Mouse (Mus musculus) monocyte, adult 59 days (primary cell): Measurements from ENCODE around the gene Gypa. TPM values are rescaled to one million over a fixed set of nuclear protein-coding genes. Genes with fewer than 3 reads are reported as not detected.

Experiments
- total RNA-seq, 2 experiments: library from RNA; stranded (reverse); gene quantifications; one replicate each; pipeline ENCODE4 v1.2.4; 2023

The Gypa gene
- not detected for total RNA-seq

DNA sequence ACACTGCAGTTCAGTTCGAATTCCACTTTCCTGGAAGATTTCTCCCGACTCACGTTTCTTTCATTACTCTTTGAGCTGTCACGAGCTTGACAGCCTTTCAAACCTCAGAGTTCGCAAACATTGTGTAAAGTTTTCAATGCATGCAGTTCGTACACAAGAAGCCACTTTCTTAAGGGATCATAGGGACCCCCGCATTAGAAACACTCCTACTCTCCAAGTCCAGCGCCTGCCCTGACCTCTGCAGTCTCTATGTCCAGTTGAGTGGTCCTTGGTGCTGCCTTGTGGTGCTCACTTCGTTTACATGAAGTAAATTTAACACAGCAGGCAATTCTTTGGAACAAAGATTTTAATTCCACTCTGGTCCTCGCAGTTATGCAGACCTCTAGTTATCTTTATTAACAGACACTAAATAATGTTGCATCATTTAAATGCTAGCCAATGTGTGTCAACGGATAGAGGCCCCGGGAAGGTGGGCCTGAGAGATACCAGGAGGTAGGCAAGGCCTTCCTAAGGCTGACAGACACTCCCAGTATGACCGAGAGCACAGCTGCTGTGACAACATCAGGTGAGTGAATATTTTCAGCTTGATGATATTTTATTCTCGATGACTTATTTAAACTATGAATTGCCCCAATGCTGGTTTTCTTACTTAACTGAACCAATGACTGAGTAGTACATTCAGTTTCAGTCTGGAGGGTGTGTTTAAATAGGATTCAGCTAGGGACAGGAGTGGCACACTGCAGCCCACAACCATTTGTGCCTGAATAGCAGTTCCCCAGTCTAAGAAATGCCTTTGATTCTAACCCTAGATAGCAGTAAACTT lies at the start of gene Gypa:
Gene Gypa (plus strand): TSS at position 259 of the 823 bp plus-strand sequence.

Other genes starting within 250 kb of the Gypa start
- gene Frem3, start 117.3 kb downstream of the Gypa start, total RNA-seq, result not detected
- 10 to 100 TPM; 79.4 to 91.8 TPM for gene Smarca5, start 245.7 kb downstream of the Gypa start, total RNA-seq